Mouse (Mus musculus): ENCODE results near the gene Kcnma1.

DNA sequence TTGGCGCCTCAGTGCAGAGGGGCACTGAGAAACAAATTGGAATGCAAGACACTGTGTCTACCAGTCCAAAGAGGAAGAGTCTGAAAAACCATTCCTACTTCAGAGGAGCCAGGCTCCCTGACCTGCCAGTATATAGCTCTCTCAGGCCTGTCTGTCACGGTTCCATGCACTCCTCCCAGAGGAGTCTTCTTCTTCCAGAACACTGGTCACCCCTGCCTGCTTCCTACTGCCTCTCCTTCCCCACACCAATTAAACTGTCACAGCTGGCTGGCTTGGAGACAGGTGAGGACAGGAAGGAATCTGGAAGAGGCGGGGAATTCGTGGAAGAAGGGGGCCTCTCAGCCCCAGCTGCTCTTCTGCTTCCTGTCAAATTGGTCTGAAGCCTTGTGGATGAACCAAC lies 378.4 kb downstream of the Kcnma1 start:
- no peak for TF ChIP-seq POLR2A (IDR thresholded peaks at IDR 0.05; ENCODE audit: insufficient read depth, low read depth, low read length)
- TF ChIP-seq CTCF (IDR thresholded peaks at IDR 0.05; ENCODE audit: insufficient read depth, low read depth, low read length): no peak

Measured in olfactory bulb, adult 2 months (tissue).